Mouse (Mus musculus) ES-Bruce4 (cell line): ENCODE data around the gene Krtap10-4. TPM values are rescaled to one million over a fixed set of nuclear protein-coding genes. Genes with fewer than 3 reads are reported as not detected.
"Not testable (repeated sequence)": the region's sequence is repeated elsewhere in the genome, so short reads cannot be mapped to it uniquely, and the experiment has no call there.

ENCODE experiments used
- H3K27ac ChIP-seq: 2 replicates; pipeline ENCODE4 v1.5.1; 2012; ENCODE audit warnings: low read length, inconsistent platforms; ENCODE audit not compliant: insufficient read depth
- H3K27me3 ChIP-seq: 2 replicates; pipeline ENCODE4 v1.6.1; 2012; ENCODE audit warnings: mild to moderate bottlenecking, low read length, inconsistent platforms; ENCODE audit not compliant: control insufficient read depth, poor library complexity, insufficient read depth, severe bottlenecking
- H3K36me3 ChIP-seq: 2 replicates; pipeline ENCODE4 v1.6.1; 2012; ENCODE audit warnings: inconsistent platforms, mild to moderate bottlenecking, low read length, moderate library complexity; ENCODE audit not compliant: control insufficient read depth, poor library complexity, insufficient read depth, severe bottlenecking
- H3K4me1 ChIP-seq: one replicate; pipeline ENCODE4 v1.8.1; 2011; ENCODE audit warnings: low read length; ENCODE audit not compliant: control insufficient read depth, insufficient read depth
- H3K4me3 ChIP-seq: 2 replicates; pipeline ENCODE4 v1.5.1; 2011; ENCODE audit warnings: low read depth, mild to moderate bottlenecking, low read length
- H3K9ac ChIP-seq: 2 replicates; pipeline ENCODE4 v1.6.1; 2012; ENCODE audit warnings: low read depth, mild to moderate bottlenecking, inconsistent platforms; ENCODE audit not compliant: poor library complexity, severe bottlenecking
- H3K9me3 ChIP-seq: replicated peaks from 2 replicates; pipeline ENCODE4 v1.6.1; 2012; ENCODE audit warnings: mild to moderate bottlenecking, low read length, inconsistent platforms; ENCODE audit not compliant: control insufficient read depth, poor library complexity, insufficient read depth, severe bottlenecking
- CTCF ChIP-seq: IDR thresholded peaks from one replicate; pipeline ENCODE4 v1.8.1; 2011; ENCODE audit warnings: low read depth, low read length
- EP300 ChIP-seq: IDR thresholded peaks from 2 replicates; pipeline ENCODE4 v1.6.1; 2011; ENCODE audit warnings: low read depth, low read length; ENCODE audit not compliant: insufficient read depth
- POLR2A ChIP-seq: IDR thresholded peaks from one replicate; pipeline ENCODE4 v1.8.1; 2011; ENCODE audit warnings: low read length; ENCODE audit not compliant: insufficient read depth
- polyA plus RNA-seq: library from polyadenylated mRNA; stranded (reverse); fragments of >200 nt; gene quantifications from 2 replicates; pipeline ENCODE4 v1.2.4, GENCODE M21; 2011; ENCODE audit warnings: low read depth; ENCODE audit not compliant: missing spikeins, insufficient read depth, insufficient read length

Gene Krtap10-4
- polyA plus RNA-seq, 1 experiment, result not detected

GRCm38 (mm10) chr10:77798921-77799508, 27.9 kb downstream of the Krtap10-4 start, which contains the start of gene Gm19668:
TSS of gene Gm19668 (minus strand) at chr10:77799133.
- Histone ChIP-seq H3K36me3 (no peaks in the 10 kb centered on the region), H3K9me3 (no peaks in the 10 kb centered on the region), H3K27ac (no peak within 1 kb of the TSS), H3K4me1 (no peaks in the 10 kb centered on the region), H3K4me3 (no peak within 1 kb of the TSS), H3K27me3 (no peaks in the 10 kb centered on the region), H3K9ac (no peak within 1 kb of the TSS)
- no peak for TF ChIP-seq POLR2A
- TF ChIP-seq EP300, result no peak
- TF ChIP-seq CTCF, result no peak

GRCm38 (mm10) chr10:77798164-77798920, 28.6 kb downstream of the Krtap10-4 start:
- not testable (repeated sequence) for H3K27me3 ChIP-seq, H3K27ac ChIP-seq, H3K9me3 ChIP-seq, H3K4me3 ChIP-seq, H3K36me3 ChIP-seq, H3K9ac ChIP-seq, H3K4me1 ChIP-seq

- H3K4me3 ChIP-seq, result no peak overlapping the region
- no peaks in the 10 kb centered on the region for H3K9me3 ChIP-seq
- no peaks in the 10 kb centered on the region for H3K36me3 ChIP-seq
- no peak for TF ChIP-seq POLR2A
- no peak for TF ChIP-seq CTCF
- TF ChIP-seq EP300, result no peak
- H3K4me1 ChIP-seq, result no peaks in the 10 kb centered on the region
- no peaks in the 10 kb centered on the region for H3K27me3 ChIP-seq
- H3K9ac ChIP-seq, result no peak overlapping the region
- H3K27ac ChIP-seq, result no peak overlapping the region
These were observed 29.2 kb downstream of the Krtap10-4 start for GRCm38 (mm10) chr10:77797677-77798076.

- Histone ChIP-seq H3K36me3 (no peaks in the 10 kb centered on the region), H3K27me3 (no peaks in the 10 kb centered on the region), H3K9ac (no peak within 1 kb of the TSS), H3K4me3 (no peak within 1 kb of the TSS), H3K9me3 (no peaks in the 10 kb centered on the region), H3K27ac (no peak within 1 kb of the TSS), H3K4me1 (no peaks in the 10 kb centered on the region)
- TF ChIP-seq POLR2A (no peak), EP300 (no peak), CTCF (no peak)
These were observed 31.9 kb downstream of the Krtap10-4 start, which contains the start of gene Gm9639 for GRCm38 (mm10) chr10:77794976-77795375. TSS of gene Gm9639 (minus strand) at chr10:77795076.

GRCm38 (mm10) chr10:77788621-77789020, 38.3 kb downstream of the Krtap10-4 start:
- Histone ChIP-seq H3K4me3 (no peak overlapping the region), H3K4me1 (no peaks in the 10 kb centered on the region), H3K9me3 (no peaks in the 10 kb centered on the region), H3K27me3 (no peaks in the 10 kb centered on the region), H3K9ac (no peak overlapping the region), H3K27ac (no peak overlapping the region), H3K36me3 (no peaks in the 10 kb centered on the region)
- TF ChIP-seq EP300 (no peak), CTCF (no peak), POLR2A (no peak)

- not testable (repeated sequence) for H3K27me3 ChIP-seq
These were observed 39.0 kb downstream of the Krtap10-4 start, which contains the start of gene Gm7137 for GRCm38 (mm10) chr10:77787876-77788275. TSS of gene Gm7137 (minus strand) at chr10:77788200.

GRCm38 (mm10) chr10:77783396-77783795, 43.5 kb downstream of the Krtap10-4 start:
- not testable (repeated sequence) for H3K27me3 ChIP-seq, H3K36me3 ChIP-seq, H3K27ac ChIP-seq, H3K4me1 ChIP-seq, H3K9me3 ChIP-seq, H3K4me3 ChIP-seq, H3K9ac ChIP-seq

More at GRCm38 (mm10) chr10:77787876-77788275, 39.0 kb downstream of the Krtap10-4 start, which contains the start of gene Gm7137:
- not testable (repeated sequence) for H3K9ac ChIP-seq, H3K4me1 ChIP-seq, H3K4me3 ChIP-seq, H3K36me3 ChIP-seq, H3K9me3 ChIP-seq, H3K27ac ChIP-seq

GRCm38 (mm10) chr10:77782442-77782841, 44.5 kb downstream of the Krtap10-4 start, which contains the start of gene Gm3250:
TSS of gene Gm3250 (minus strand) at chr10:77782542.
- not testable (repeated sequence) for H3K4me1 ChIP-seq, H3K36me3 ChIP-seq, H3K27me3 ChIP-seq, H3K4me3 ChIP-seq, H3K9ac ChIP-seq, H3K9me3 ChIP-seq, H3K27ac ChIP-seq

GRCm38 (mm10) chr10:77776844-77777243, 50.1 kb downstream of the Krtap10-4 start, which contains the start of gene Gm7138:
TSS of gene Gm7138 (minus strand) at chr10:77776944.
- H3K9ac ChIP-seq, H3K36me3 ChIP-seq, H3K4me3 ChIP-seq, H3K27ac ChIP-seq, H3K4me1 ChIP-seq, H3K9me3 ChIP-seq, H3K27me3 ChIP-seq: not testable (repeated sequence)
